8 mouse cellular contexts compared by ENCODE assay signal in the genomic region with DNA sequence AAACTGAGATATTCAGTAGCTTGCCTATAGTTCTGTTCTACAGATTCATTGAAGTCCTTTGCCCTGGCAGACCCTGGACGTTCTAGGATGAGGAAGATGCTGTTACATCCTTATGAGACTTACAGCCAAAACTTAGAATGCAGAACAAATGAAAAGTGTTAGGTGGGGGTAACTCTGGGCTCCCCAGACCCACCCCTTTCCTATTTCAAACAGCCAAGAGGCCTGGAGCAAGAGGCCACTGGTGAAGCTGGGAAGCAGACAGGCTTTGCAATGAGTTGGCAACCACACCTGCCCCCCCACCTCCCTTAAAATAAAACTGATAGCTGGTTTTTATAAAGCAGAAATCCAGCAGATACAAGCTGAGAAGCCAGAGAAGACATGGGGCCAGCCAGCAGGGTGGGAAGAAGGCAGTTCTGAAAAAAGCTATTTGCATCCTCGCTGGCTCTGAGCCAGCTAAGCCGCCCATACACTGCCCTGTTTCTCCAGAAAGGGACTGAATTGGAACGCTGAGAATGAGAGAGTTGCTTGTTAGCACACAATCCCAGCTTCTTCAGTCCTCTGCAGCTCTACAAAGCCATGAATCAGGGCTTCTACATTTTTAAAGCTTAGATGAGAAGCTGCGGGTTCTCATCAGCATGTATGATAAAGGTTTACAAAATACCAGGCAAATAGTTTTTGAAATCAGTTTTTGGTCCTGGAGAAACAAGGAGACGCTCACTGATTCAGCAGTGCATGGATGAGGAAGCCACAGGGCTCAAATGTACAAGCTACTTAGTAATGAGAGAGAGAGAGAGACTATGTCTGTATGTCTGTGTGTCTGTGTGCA. TPM values are rescaled to one million over a fixed set of nuclear protein-coding genes. Genes with fewer than 3 reads are reported as not detected.
A peak's percentile ranks its signal among the peaks of the same experiment; 100 is the strongest.
DNase-seq lines count a peak whose midpoint lies in the region; ATAC-seq and TF ChIP-seq lines count a peak whose summit lies in the region.
"Had no signal": no experiment of that assay in that cellular context is flagged by ENCODE, and none has a peak within 500 bp of the region (broad histone marks: within the 10 kb centered on the region; RNA-seq: fewer than 3 reads in every experiment).

No protein-coding gene starts in this region.

- intact Hi-C loops in left cerebral cortex, postnatal 14 days (cut with DNase I): no loop called here

- ATAC-seq in neural tube, embryonic 15.5 days (ENCODE audit: low FRiP score): peak; percentile 90

- TF ChIP-seq POLR2A in kidney, adult 2 months (IDR thresholded peaks at IDR 0.05; ENCODE audit: low read depth, low read length): no peak

- no peak overlapping the region for H3K4me3 ChIP-seq in kidney, adult 2 months (ENCODE audit: insufficient read depth, low read depth, low read length)
- H3K4me3 ChIP-seq in neural tube, embryonic 15.5 days (replicated peaks): no peak overlapping the region

- no peak overlapping the region for H3K4me2 ChIP-seq in neural tube, embryonic 15.5 days

- 37% methylated on average over 6 of the region's 6 CpGs for WGBS in kidney, adult 2 months
- 30% methylated on average over 6 of the region's 6 CpGs for WGBS in neural tube, embryonic 15.5 days

- H3K27ac ChIP-seq in kidney, adult 2 months (ENCODE audit: insufficient read depth, low read depth, low read length): no peak overlapping the region
- peak overlapping the region; percentile 69 for H3K27ac ChIP-seq in neural tube, embryonic 15.5 days (replicated peaks)
- H3K27ac ChIP-seq: macrophage had no signal

- H3K4me1 ChIP-seq in kidney, adult 2 months (ENCODE audit: control insufficient read depth, insufficient read depth, low read length): no peaks in the 10 kb centered on the region
- H3K4me1 ChIP-seq in neural tube, embryonic 15.5 days: peaks cover 15% of the 10 kb centered on the region

- H3K9me3 ChIP-seq in neural tube, embryonic 15.5 days (replicated peaks): no peaks in the 10 kb centered on the region

- TF ChIP-seq CTCF in kidney, adult 2 months (conservative IDR thresholded peaks at IDR 0.05; ENCODE audit: insufficient read depth, insufficient read length, low read depth, low read length): no peak

- H3K9ac ChIP-seq in neural tube, embryonic 15.5 days (replicated peaks): 0 out of 2 replicates have a peak overlapping the region, but pooled peaks have one; percentile 26

- no peaks in the 10 kb centered on the region for H3K36me3 ChIP-seq in kidney, adult 2 months (ENCODE audit: control insufficient read depth, insufficient read depth, low read length)
- H3K36me3 ChIP-seq in neural tube, embryonic 15.5 days: no peaks in the 10 kb centered on the region

- DNase-seq in adrenal gland, postnatal 25 days: peak; percentile 50
- peak; percentile 30 to 69 for DNase-seq in cerebellum, postnatal 4 days (ENCODE audit: low spot score in 2 of 2)
- peak; percentile 53 to 58 for DNase-seq in heart, adult 18-20 months
- DNase-seq in kidney, adult 2 months: peak; percentile 37
- DNase-seq in left cerebral cortex, postnatal 14 days (ENCODE audit: low spot score in 2 of 2): peak; percentile 92 to 96
- no peak for DNase-seq in spleen, adult 12 weeks (ENCODE audit: low spot score)

- H3K27me3 ChIP-seq in kidney, adult 2 months (replicated peaks; ENCODE audit: control insufficient read depth, insufficient read depth, low read length): no peaks in the 10 kb centered on the region
- H3K27me3 ChIP-seq in neural tube, embryonic 15.5 days (replicated peaks): no peaks in the 10 kb centered on the region

RNA-seq across cellular contexts. Expression of a gene that starts 48.8 kb away (rescaled TPM):
- 2.4 and 3.0 TPM in 2 replicates for total RNA-seq in adrenal gland, postnatal 25 days (2021)
- total RNA-seq in heart, adult 18-20 months (2021): 1 to 10 TPM; 1.6 to 3.4 TPM
- polyA plus RNA-seq in kidney, adult 2 months (2012; rRNA removed): 2.5 and 3.3 TPM in 2 replicates
- total RNA-seq in left cerebral cortex, postnatal 14 days (2021): 1 to 10 TPM; 6.5 to 7.1 TPM
- 21.9 and 23.3 TPM in 2 replicates for polyA plus RNA-seq in neural tube, embryonic 15.5 days (2015; fragmentation: Nextera tagmentation; extraction: Ambion mirVana)
